Mouse (Mus musculus) right cerebral cortex, postnatal 4 days (tissue): ENCODE data around the gene Igfbp3.
A peak's percentile ranks its signal among the peaks of the same experiment; 100 is the strongest.

Experiments
- DNase-seq: peaks from one replicate; pipeline ENCODE4 v3.0.0-alpha.2; 2022

Gene Igfbp3

GRCm38 (mm10) chr11:7210343-7210742, 3.4 kb downstream of the Igfbp3 start:
- peak; percentile 84 for DNase-seq

GRCm38 (mm10) chr11:7203846-7204245, 9.9 kb downstream of the Igfbp3 start:
- no peak for DNase-seq

GRCm38 (mm10) chr11:7202206-7202605, 11.5 kb downstream of the Igfbp3 start:
- DNase-seq = no peak

- no peak for DNase-seq
Observed at GRCm38 (mm10) chr11:7200393-7200783, 13.3 kb downstream of the Igfbp3 start.

- DNase-seq = peak; percentile 60
Observed at GRCm38 (mm10) chr11:7199736-7200392, 13.9 kb downstream of the Igfbp3 start.

GRCm38 (mm10) chr11:7198481-7199256, 15.1 kb downstream of the Igfbp3 start:
- no peak for DNase-seq

GRCm38 (mm10) chr11:7198006-7198405, 15.7 kb downstream of the Igfbp3 start:
- DNase-seq = no peak

GRCm38 (mm10) chr11:7197491-7197941, 16.2 kb downstream of the Igfbp3 start, which contains the start of gene Igfbp1:
TSS of gene Igfbp1 (plus strand) at chr11:7197782.
- DNase-seq = no peak

- DNase-seq = no peak
Observed at GRCm38 (mm10) chr11:7195312-7195685, 18.4 kb downstream of the Igfbp3 start.

- DNase-seq = no peak
Observed at GRCm38 (mm10) chr11:7194432-7195311, 19.1 kb downstream of the Igfbp3 start.

GRCm38 (mm10) chr11:7193134-7193533, 20.6 kb downstream of the Igfbp3 start:
- DNase-seq = no peak

- DNase-seq = no peak
Observed at GRCm38 (mm10) chr11:7192710-7193109, 21.0 kb downstream of the Igfbp3 start.

GRCm38 (mm10) chr11:7188469-7188868, 25.3 kb downstream of the Igfbp3 start, which contains the start of gene Gm11985:
TSS of gene Gm11985 (minus strand) at chr11:7188569.
- DNase-seq = no peak

- no peak for DNase-seq
Observed at GRCm38 (mm10) chr11:7187472-7187871, 26.3 kb downstream of the Igfbp3 start.

- no peak for DNase-seq
Observed at GRCm38 (mm10) chr11:7184420-7184819, 29.3 kb downstream of the Igfbp3 start.

GRCm38 (mm10) chr11:7182409-7183042, 31.2 kb downstream of the Igfbp3 start:
- DNase-seq = no peak

- DNase-seq = no peak
Observed at GRCm38 (mm10) chr11:7179276-7179675, 34.4 kb downstream of the Igfbp3 start.

GRCm38 (mm10) chr11:7178724-7179123, 35.0 kb downstream of the Igfbp3 start:
- no peak for DNase-seq

- no peak for DNase-seq
Observed at GRCm38 (mm10) chr11:7173664-7174063, 40.1 kb downstream of the Igfbp3 start.

GRCm38 (mm10) chr11:7169645-7170044, 44.1 kb downstream of the Igfbp3 start:
- DNase-seq = no peak

- DNase-seq = no peak
Observed at GRCm38 (mm10) chr11:7164416-7164815, 49.3 kb downstream of the Igfbp3 start.

GRCm38 (mm10) chr11:7161502-7162174, 52.1 kb downstream of the Igfbp3 start:
- DNase-seq = no peak
